Mouse (Mus musculus): ENCODE measurements around the gene Bhlhb9. TPM values are rescaled to one million over a fixed set of nuclear protein-coding genes. Genes with fewer than 3 reads are reported as not detected.
"Not testable (repeated sequence)": the region's sequence is repeated elsewhere in the genome, so short reads cannot be mapped to it uniquely, and the experiment has no call there.

The Bhlhb9 gene
- polyA plus RNA-seq, 1 experiment from 2014 or later: 56.9 TPM

GRCm38 (mm10) chrX:135837896-135838295 is 40.5 kb downstream of the Bhlhb9 start:
- Histone ChIP-seq H3K4me3 (replicated peaks) (no peak overlapping the region), H3K27me3 (peaks cover 19% of the 10 kb centered on the region; the same call in 1 of the 2 replicates), H3K27ac (no peak overlapping the region), H3K4me2 (no peak overlapping the region), H3K36me3 (peaks cover 7% of the 10 kb centered on the region; the same call in 1 of the 2 replicates), H3K4me1 (no peaks in the 10 kb centered on the region), H3K9ac (no peak overlapping the region), H3K9me3 (replicated peaks) (no peaks in the 10 kb centered on the region)
- WGBS: 80% methylated on average over 2 of the region's 2 CpGs
- ATAC-seq (replicated peaks; ENCODE audit: low FRiP score): no peak

- H3K36me3 ChIP-seq; H3K9me3 ChIP-seq (replicated peaks); H3K27ac ChIP-seq; H3K4me1 ChIP-seq: not testable (repeated sequence)
- peak within 1 kb of the TSS; percentile 50 for H3K4me3 ChIP-seq (replicated peaks)
- H3K4me2 ChIP-seq: peak within 1 kb of the TSS; percentile 79
- 28% methylated on average over 31 of the region's 32 CpGs for WGBS
- H3K9ac ChIP-seq: peak within 1 kb of the TSS; percentile 35; the same call in 1 of the 2 replicates
- peak; percentile 94 for ATAC-seq (replicated peaks; ENCODE audit: low FRiP score)
- H3K27me3 ChIP-seq: peaks cover 19% of the 10 kb centered on the region; the same call in 1 of the 2 replicates
Observed at GRCm38 (mm10) chrX:135838521-135839360, 41.3 kb downstream of the Bhlhb9 start, which contains the start of gene Gprasp2. Gprasp2 (plus strand) TSS chrX:135839034.

- WGBS: 20% methylated on average over 16 of the region's 17 CpGs
- Histone ChIP-seq H3K9ac (peak overlapping the region; percentile 35; the same call in 1 of the 2 replicates), H3K27me3 (peaks cover 21% of the 10 kb centered on the region; the same call in 1 of the 2 replicates), H3K4me3 (replicated peaks) (peak overlapping the region; percentile 50), H3K4me2 (peak overlapping the region; percentile 79)
- not testable (repeated sequence) for H3K4me1 ChIP-seq; H3K36me3 ChIP-seq; H3K27ac ChIP-seq; H3K9me3 ChIP-seq (replicated peaks)
- ATAC-seq (replicated peaks; ENCODE audit: low FRiP score): peak; percentile 50
Observed at GRCm38 (mm10) chrX:135839397-135840391, 42.3 kb downstream of the Bhlhb9 start.

GRCm38 (mm10) chrX:135866806-135867205 is 69.4 kb downstream of the Bhlhb9 start:
- WGBS: 80% methylated on average over 9 of the region's 9 CpGs
- H3K36me3 ChIP-seq; H3K4me2 ChIP-seq; H3K4me1 ChIP-seq; H3K27me3 ChIP-seq; H3K9me3 ChIP-seq (replicated peaks); H3K27ac ChIP-seq; ATAC-seq (replicated peaks; ENCODE audit: low FRiP score); H3K4me3 ChIP-seq (replicated peaks); H3K9ac ChIP-seq: not testable (repeated sequence)

GRCm38 (mm10) chrX:135876679-135877078 is 79.3 kb downstream of the Bhlhb9 start:
- no peak for ATAC-seq (replicated peaks; ENCODE audit: low FRiP score)
- no peak overlapping the region for H3K9ac ChIP-seq
- no peaks in the 10 kb centered on the region for H3K4me1 ChIP-seq
- no peak overlapping the region for H3K4me2 ChIP-seq
- no peak overlapping the region for H3K27ac ChIP-seq
- 0 out of 2 replicates have a peak, but pooled peaks cover 3% of the 10 kb centered on the region for H3K27me3 ChIP-seq
- WGBS: 90% methylated on average over 1 of the region's 1 CpGs
- H3K36me3 ChIP-seq: no peaks in the 10 kb centered on the region
- no peak overlapping the region for H3K4me3 ChIP-seq (replicated peaks)
- H3K9me3 ChIP-seq (replicated peaks): no peaks in the 10 kb centered on the region

GRCm38 (mm10) chrX:135879626-135880025 is 82.2 kb downstream of the Bhlhb9 start:
- no peak for ATAC-seq (replicated peaks; ENCODE audit: low FRiP score)
- Histone ChIP-seq H3K9ac (no peak overlapping the region), H3K9me3 (replicated peaks) (no peaks in the 10 kb centered on the region)

GRCm38 (mm10) chrX:135885411-135886233 is 88.2 kb downstream of the Bhlhb9 start:
- peak overlapping the region; percentile 81 for H3K27ac ChIP-seq
- no peaks in the 10 kb centered on the region for H3K4me1 ChIP-seq
- no peaks in the 10 kb centered on the region for H3K9me3 ChIP-seq (replicated peaks)
- ATAC-seq (replicated peaks; ENCODE audit: low FRiP score): peak; percentile 99
- 16% methylated on average over 41 of the region's 41 CpGs for WGBS
- H3K9ac ChIP-seq: peak overlapping the region; percentile 68
- H3K4me3 ChIP-seq (replicated peaks): peak overlapping the region; percentile 67
- peak overlapping the region; percentile 57 for H3K4me2 ChIP-seq
- H3K27me3 ChIP-seq: no peaks in the 10 kb centered on the region; the same call in 1 of the 2 replicates
- peaks cover 30% of the 10 kb centered on the region for H3K36me3 ChIP-seq

More at GRCm38 (mm10) chrX:135879626-135880025, 82.2 kb downstream of the Bhlhb9 start:
- 94% methylated on average over 1 of the region's 1 CpGs for WGBS
- H3K4me2 ChIP-seq: no peak overlapping the region
- H3K36me3 ChIP-seq: no peaks in the 10 kb centered on the region
- no peak overlapping the region for H3K27ac ChIP-seq
- H3K4me1 ChIP-seq: no peaks in the 10 kb centered on the region
- H3K4me3 ChIP-seq (replicated peaks): no peak overlapping the region
- 0 out of 2 replicates have a peak, but pooled peaks cover 3% of the 10 kb centered on the region for H3K27me3 ChIP-seq

- H3K27ac ChIP-seq: peak overlapping the region; percentile 81
- 22% methylated on average over 9 of the region's 11 CpGs for WGBS
- H3K4me1 ChIP-seq: no peaks in the 10 kb centered on the region
- H3K27me3 ChIP-seq: no peaks in the 10 kb centered on the region; the same call in 1 of the 2 replicates
- ATAC-seq (replicated peaks; ENCODE audit: low FRiP score): no peak; the same call in 1 of the 2 replicates
- H3K4me3 ChIP-seq (replicated peaks): peak overlapping the region; percentile 67
- peak overlapping the region; percentile 57 for H3K4me2 ChIP-seq
- H3K36me3 ChIP-seq: peaks cover 30% of the 10 kb centered on the region
- H3K9ac ChIP-seq: peak overlapping the region; percentile 68
- H3K9me3 ChIP-seq (replicated peaks): no peaks in the 10 kb centered on the region
Observed at GRCm38 (mm10) chrX:135886234-135886585, 88.8 kb downstream of the Bhlhb9 start.

GRCm38 (mm10) chrX:135916580-135916979 is 119.2 kb downstream of the Bhlhb9 start:
- Histone ChIP-seq H3K36me3 (no peaks in the 10 kb centered on the region), H3K4me2 (no peak overlapping the region), H3K9ac (no peak overlapping the region), H3K4me1 (no peaks in the 10 kb centered on the region), H3K27me3 (no peaks in the 10 kb centered on the region), H3K9me3 (replicated peaks) (no peaks in the 10 kb centered on the region), H3K27ac (no peak overlapping the region), H3K4me3 (replicated peaks) (no peak overlapping the region)
- ATAC-seq (replicated peaks; ENCODE audit: low FRiP score): no peak
- WGBS: 86% methylated on average over 4 of the region's 4 CpGs

- Histone ChIP-seq H3K9ac (no peak overlapping the region), H3K9me3 (replicated peaks) (no peaks in the 10 kb centered on the region), H3K27me3 (no peaks in the 10 kb centered on the region), H3K4me2 (no peak overlapping the region), H3K4me3 (replicated peaks) (no peak overlapping the region), H3K27ac (no peak overlapping the region), H3K4me1 (no peaks in the 10 kb centered on the region), H3K36me3 (no peaks in the 10 kb centered on the region)
- 60% methylated on average over 1 of the region's 1 CpGs for WGBS
- no peak for ATAC-seq (replicated peaks; ENCODE audit: low FRiP score)
Observed at GRCm38 (mm10) chrX:135917116-135917515, 119.7 kb downstream of the Bhlhb9 start.

GRCm38 (mm10) chrX:135922162-135922561 is 124.8 kb downstream of the Bhlhb9 start:
- Histone ChIP-seq H3K27ac (no peak overlapping the region), H3K9me3 (replicated peaks) (no peaks in the 10 kb centered on the region), H3K9ac (no peak overlapping the region), H3K4me3 (replicated peaks) (no peak overlapping the region), H3K4me1 (no peaks in the 10 kb centered on the region), H3K27me3 (no peaks in the 10 kb centered on the region), H3K36me3 (no peaks in the 10 kb centered on the region), H3K4me2 (no peak overlapping the region)
- 83% methylated on average over 7 of the region's 7 CpGs for WGBS
- ATAC-seq (replicated peaks; ENCODE audit: low FRiP score): no peak

Measured in kidney, embryonic 15.5 days (tissue).